Mouse (Mus musculus) kidney, adult 2 months (tissue): Measurements from ENCODE around the gene Nelfcd. TPM values are rescaled to one million over a fixed set of nuclear protein-coding genes. Genes with fewer than 3 reads are reported as not detected.
A peak's percentile ranks its signal among the peaks of the same experiment; 100 is the strongest.

Experiments used
- DNase-seq: peaks from one replicate; pipeline ENCODE4 v3.0.0; 2021
- H3K27ac ChIP-seq: fragments of 200-500 bp; 2 replicates; pipeline ENCODE4 v1.5.1; 2012; ENCODE audit warnings: low read depth, low read length, control low read depth, inconsistent platforms; ENCODE audit not compliant: insufficient read depth
- H3K27me3 ChIP-seq: fragments of 200-500 bp; replicated peaks from 2 replicates; pipeline ENCODE4 v1.6.1; 2012; ENCODE audit warnings: mild to moderate bottlenecking, moderate library complexity, low read length, inconsistent platforms; ENCODE audit not compliant: control insufficient read depth, insufficient read depth
- H3K36me3 ChIP-seq: fragments of 200-500 bp; 2 replicates; pipeline ENCODE4 v1.6.1; 2012; ENCODE audit warnings: mild to moderate bottlenecking, moderate library complexity, low read length, inconsistent platforms; ENCODE audit not compliant: control insufficient read depth, insufficient read depth
- H3K4me1 ChIP-seq: fragments of 200-500 bp; 2 replicates; pipeline ENCODE4 v1.6.1; 2011; ENCODE audit warnings: low read length; ENCODE audit not compliant: control insufficient read depth, insufficient read depth
- H3K4me3 ChIP-seq: fragments of 200-500 bp; 2 replicates; pipeline ENCODE4 v1.5.1; 2011; ENCODE audit warnings: mild to moderate bottlenecking, low read depth, low read length, control low read depth; ENCODE audit not compliant: insufficient read depth
- CTCF ChIP-seq: fragments of 200-500 bp; conservative IDR thresholded peaks from 2 replicates; pipeline ENCODE4 v1.5.1; 2011; ENCODE audit warnings: low read depth, mild to moderate bottlenecking, control low read depth, low read length, moderate library complexity, mixed read lengths; ENCODE audit not compliant: insufficient read depth, insufficient read length
- POLR2A ChIP-seq: fragments of 200-500 bp; IDR thresholded peaks from one replicate; pipeline ENCODE4 v1.6.1; 2011; ENCODE audit warnings: low read depth, low read length, control low read depth
- WGBS: fragments of 180-500 bp; shearing (Covaris S2); methylation state at CpG from one replicate; pipeline ENCODE4 v1.1.7; 2018; 5-methylcytosine and 5-hydroxymethylcytosine counted together
- polyA plus RNA-seq: library from polyadenylated mRNA; depleted of rRNA; stranded (reverse); fragments of >200 nt; gene quantifications from 2 replicates; pipeline ENCODE4 v1.2.3, GENCODE M21; 2012

Nelfcd gene
- polyA plus RNA-seq, 1 experiment, result 45.4 TPM

DNA sequence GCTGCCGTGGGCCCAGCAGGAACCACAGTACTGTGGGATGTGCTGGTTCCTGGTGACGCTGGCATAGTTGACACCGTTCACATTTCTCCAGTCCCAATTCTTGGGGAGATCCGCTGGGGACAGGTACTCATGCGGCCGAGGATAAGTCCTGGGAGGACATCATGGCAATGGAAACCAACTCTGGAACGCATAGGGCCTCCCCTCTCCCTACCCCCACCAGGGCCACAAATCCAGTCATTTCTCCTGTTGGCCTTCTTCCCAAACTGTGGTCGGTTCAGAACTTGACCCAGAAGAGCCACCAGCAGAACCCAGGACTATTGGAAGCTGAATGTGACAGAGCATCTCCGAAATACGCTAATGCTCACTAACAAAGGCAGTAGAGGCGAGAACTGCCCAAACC is 22.6 kb downstream of the Nelfcd start:
- Histone ChIP-seq H3K27me3 (no peaks in the 10 kb centered on the region), H3K27ac (no peak overlapping the region), H3K4me3 (peak overlapping the region; percentile 85), H3K4me1 (no peaks in the 10 kb centered on the region; the same call in 1 of the 2 replicates), H3K36me3 (no peaks in the 10 kb centered on the region)
- 73% methylated on average over 11 of the region's 11 CpGs for WGBS
- TF ChIP-seq POLR2A (no peak), CTCF (no peak)
- DNase-seq, result no peak

GRCm38 (mm10) chr2:174438737-174439449 is 23.3 kb downstream of the Nelfcd start, which contains the start of gene Ctsz:
TSS of gene Ctsz (minus strand) at chr2:174439039.
- H3K36me3 ChIP-seq, result no peaks in the 10 kb centered on the region
- TF ChIP-seq CTCF (no peak), POLR2A (peak; percentile 10)
- peak within 1 kb of the TSS; percentile 8; the same call in 1 of the 2 replicates for H3K27ac ChIP-seq
- no peaks in the 10 kb centered on the region; the same call in 1 of the 2 replicates for H3K4me1 ChIP-seq
- WGBS, result 3% methylated on average over 38 of the region's 38 CpGs
- no peaks in the 10 kb centered on the region for H3K27me3 ChIP-seq
- DNase-seq, result peak; percentile 86
- peak within 1 kb of the TSS; percentile 85 for H3K4me3 ChIP-seq

DNA sequence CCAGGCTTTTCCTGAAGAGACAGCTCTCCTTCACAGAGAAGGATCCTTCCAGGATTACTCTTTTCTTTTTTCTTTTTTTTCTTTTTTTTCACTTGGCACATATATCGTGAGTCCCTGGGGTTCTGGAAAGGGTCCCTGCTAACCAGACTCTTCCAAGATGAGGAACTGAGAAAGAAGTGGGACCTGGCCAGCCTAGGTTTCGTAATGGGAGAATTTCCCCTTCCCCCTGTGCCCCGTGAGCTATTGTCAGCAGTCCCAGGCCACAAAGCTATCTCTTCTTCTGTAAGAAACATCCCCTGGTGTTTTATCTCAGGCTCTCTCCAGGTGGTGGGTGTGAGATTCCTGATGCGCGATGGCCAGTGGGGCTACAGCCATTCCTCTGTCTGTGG is 23.8 kb downstream of the Nelfcd start:
- Histone ChIP-seq H3K4me3 (no peak overlapping the region), H3K4me1 (no peaks in the 10 kb centered on the region; the same call in 1 of the 2 replicates), H3K27me3 (no peaks in the 10 kb centered on the region), H3K27ac (no peak overlapping the region), H3K36me3 (no peaks in the 10 kb centered on the region)
- no peak for TF ChIP-seq CTCF
- TF ChIP-seq POLR2A, result no peak
- no peak for DNase-seq
- WGBS, result 82% methylated on average over 5 of the region's 5 CpGs

- Histone ChIP-seq H3K27me3 (no peaks in the 10 kb centered on the region), H3K27ac (no peak overlapping the region), H3K4me3 (no peak overlapping the region), H3K36me3 (no peaks in the 10 kb centered on the region), H3K4me1 (no peaks in the 10 kb centered on the region; the same call in 1 of the 2 replicates)
- 86% methylated on average over 9 of the region's 9 CpGs for WGBS
- DNase-seq, result no peak
- no peak for TF ChIP-seq CTCF
- TF ChIP-seq POLR2A, result no peak
These were observed 24.4 kb downstream of the Nelfcd start for GRCm38 (mm10) chr2:174439961-174440360.

DNA sequence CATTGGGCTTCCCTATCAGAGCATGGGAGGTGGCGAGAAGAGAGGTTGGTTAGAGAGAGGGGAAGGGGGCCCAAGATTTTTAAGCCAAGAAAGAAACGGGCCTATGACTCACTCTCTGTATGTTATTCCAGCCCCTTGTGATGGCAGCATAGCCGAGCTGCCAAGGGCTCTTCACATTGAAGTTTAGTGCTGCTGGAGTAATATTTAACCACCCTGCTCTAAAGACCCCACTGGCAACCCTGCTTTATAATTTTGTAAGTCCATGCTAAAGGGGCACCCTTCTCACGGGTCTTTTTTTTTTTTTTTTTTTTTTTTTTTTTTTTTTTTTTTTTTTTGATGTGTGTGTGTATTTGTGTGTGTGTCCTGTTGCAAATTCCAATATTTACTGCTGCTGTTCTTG is 26.3 kb downstream of the Nelfcd start:
- no peaks in the 10 kb centered on the region for H3K27me3 ChIP-seq
- no peak overlapping the region for H3K4me3 ChIP-seq
- no peak for TF ChIP-seq CTCF
- no peak for TF ChIP-seq POLR2A
- no peak for DNase-seq
- WGBS, result 60% methylated on average over 4 of the region's 4 CpGs
- H3K4me1 ChIP-seq, result no peaks in the 10 kb centered on the region; the same call in 1 of the 2 replicates
- no peak overlapping the region for H3K27ac ChIP-seq
- no peaks in the 10 kb centered on the region for H3K36me3 ChIP-seq

- 58% methylated on average over 9 of the region's 9 CpGs for WGBS
- Histone ChIP-seq H3K27me3 (no peaks in the 10 kb centered on the region), H3K27ac (no peak overlapping the region), H3K36me3 (no peaks in the 10 kb centered on the region), H3K4me3 (no peak overlapping the region), H3K4me1 (no peaks in the 10 kb centered on the region; the same call in 1 of the 2 replicates)
- DNase-seq, result no peak
- no peak for TF ChIP-seq POLR2A
- no peak for TF ChIP-seq CTCF
These were observed 26.9 kb downstream of the Nelfcd start for GRCm38 (mm10) chr2:174442460-174442859.

DNA sequence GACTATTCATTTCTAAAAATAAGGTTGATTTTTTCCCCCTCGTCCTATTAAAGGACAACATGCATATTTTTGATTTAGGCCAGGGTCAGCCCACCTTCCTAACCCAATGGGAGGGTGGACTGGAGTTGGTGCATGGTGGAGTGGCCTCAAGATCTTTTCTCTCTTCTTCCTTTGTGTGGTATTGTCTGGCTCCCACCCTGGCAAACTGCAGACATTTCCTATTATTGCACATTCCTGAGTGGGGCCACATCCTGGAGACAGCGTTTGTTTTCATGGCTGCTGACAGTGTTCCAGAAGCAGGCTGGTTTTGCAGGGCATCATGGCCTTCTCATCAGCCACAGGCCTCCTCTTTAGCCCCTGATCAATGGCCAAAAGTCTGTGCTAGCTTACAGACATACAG is 27.4 kb downstream of the Nelfcd start:
- 62% methylated on average over 2 of the region's 2 CpGs for WGBS
- no peak overlapping the region for H3K27ac ChIP-seq
- H3K27me3 ChIP-seq, result no peaks in the 10 kb centered on the region
- no peaks in the 10 kb centered on the region; the same call in 1 of the 2 replicates for H3K4me1 ChIP-seq
- no peak overlapping the region for H3K4me3 ChIP-seq
- H3K36me3 ChIP-seq, result no peaks in the 10 kb centered on the region
- no peak for DNase-seq
- no peak for TF ChIP-seq POLR2A
- TF ChIP-seq CTCF, result no peak
